Mouse (Mus musculus): ENCODE measurements around the gene Csrp3. TPM values are rescaled to one million over a fixed set of nuclear protein-coding genes. Genes with fewer than 3 reads are reported as not detected.

Csrp3 gene
- total RNA-seq, 2 experiments from 2014 or later = 274 to 301 TPM

Other genes with a start within 250 kb of the Csrp3 start
- gene Mrgprb3, start 204.2 kb downstream of the Csrp3 start, total RNA-seq (2021) = not detected
- gene Zdhhc13, start 59.0 kb downstream of the Csrp3 start, total RNA-seq (2021) = 10 to 100 TPM in 1 of 2 experiments, 1 to 10 TPM in 1; 9.3 to 10.1 TPM
- gene E2f8, start 33.6 kb upstream of the Csrp3 start, total RNA-seq (2021) = 10 to 100 TPM; 11.7 to 12.8 TPM
- gene Nav2, start 60.7 kb upstream of the Csrp3 start, total RNA-seq (2021) = 10 to 100 TPM; 79.5 to 86.2 TPM